In the genomic region with DNA sequence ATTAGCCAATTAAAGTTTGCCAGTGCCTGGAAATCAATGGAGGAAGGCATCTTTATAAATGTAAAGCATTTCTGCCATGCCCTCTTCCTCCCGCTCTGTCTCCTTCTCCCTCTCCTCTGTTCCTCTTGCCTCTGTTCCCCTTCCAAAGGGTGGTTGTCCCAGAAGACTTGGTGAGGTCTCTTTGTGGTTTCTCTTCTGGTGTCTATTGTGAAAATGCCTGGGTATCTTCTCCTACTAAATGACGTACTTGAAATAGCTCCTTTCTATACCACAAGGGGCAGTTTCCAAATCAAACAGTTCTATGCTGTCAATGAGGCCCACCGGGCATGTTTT, we compare ENCODE assay signal across 22 mouse cellular contexts.
A peak's percentile ranks its signal among the peaks of the same experiment; 100 is the strongest.
DNase-seq lines count a peak whose midpoint lies in the region; ATAC-seq lines count a peak whose summit lies in the region.
"Had no signal": no experiment of that assay in that cellular context is flagged by ENCODE, and none has a peak within 500 bp of the region (broad histone marks: within the 10 kb centered on the region; RNA-seq: fewer than 3 reads in every experiment).

No protein-coding gene starts in this region.

- 65% methylated on average over 3 of the region's 3 CpGs for WGBS in forebrain, embryonic 14.5 days
- WGBS in forebrain, embryonic 15.5 days = 59% methylated on average over 3 of the region's 3 CpGs
- 50% methylated on average over 3 of the region's 3 CpGs for WGBS in midbrain, embryonic 11.5 days
- WGBS in midbrain, embryonic 14.5 days = 45% methylated on average over 3 of the region's 3 CpGs
- 56% methylated on average over 3 of the region's 3 CpGs for WGBS in midbrain, embryonic 15.5 days
- 90% methylated on average over 3 of the region's 3 CpGs for WGBS in intestine, embryonic 15.5 days

- H3K27me3 ChIP-seq in forebrain, embryonic 14.5 days (replicated peaks; ENCODE audit: control insufficient read depth, insufficient read depth, low read length) = no peaks in the 10 kb centered on the region
- no peaks in the 10 kb centered on the region for H3K27me3 ChIP-seq in forebrain, embryonic 15.5 days
- H3K27me3 ChIP-seq in midbrain, embryonic 11.5 days (ENCODE audit: control insufficient read depth, insufficient read depth, low read length) = no peaks in the 10 kb centered on the region
- no peaks in the 10 kb centered on the region for H3K27me3 ChIP-seq in midbrain, embryonic 14.5 days (ENCODE audit: control insufficient read depth, insufficient read depth, low read length)
- H3K27me3 ChIP-seq in midbrain, embryonic 15.5 days (replicated peaks) = no peaks in the 10 kb centered on the region
- H3K27me3 ChIP-seq in intestine, embryonic 15.5 days (replicated peaks) = no peaks in the 10 kb centered on the region
- H3K27me3 ChIP-seq: embryonic facial prominence, embryonic 15.5 days; hindbrain, embryonic 15.5 days had no signal

- H3K9me3 ChIP-seq in forebrain, embryonic 14.5 days (replicated peaks; ENCODE audit: control insufficient read depth, low read length) = no peaks in the 10 kb centered on the region
- H3K9me3 ChIP-seq in forebrain, embryonic 15.5 days = no peaks in the 10 kb centered on the region
- no peaks in the 10 kb centered on the region for H3K9me3 ChIP-seq in midbrain, embryonic 11.5 days (ENCODE audit: control insufficient read depth, low read length)
- H3K9me3 ChIP-seq in midbrain, embryonic 14.5 days (ENCODE audit: control insufficient read depth, low read length) = no peaks in the 10 kb centered on the region
- H3K9me3 ChIP-seq in midbrain, embryonic 15.5 days = no peaks in the 10 kb centered on the region
- H3K9me3 ChIP-seq in intestine, embryonic 15.5 days = no peaks in the 10 kb centered on the region
- H3K9me3 ChIP-seq: embryonic facial prominence, embryonic 15.5 days; forebrain, embryonic 10.5 days; heart, embryonic 15.5 days; hindbrain, embryonic 15.5 days had no signal

- H3K4me2 ChIP-seq in forebrain, embryonic 14.5 days (ENCODE audit: low read length) = no peak overlapping the region
- no peak overlapping the region for H3K4me2 ChIP-seq in forebrain, embryonic 15.5 days (replicated peaks)
- no peak overlapping the region for H3K4me2 ChIP-seq in midbrain, embryonic 11.5 days
- no peak overlapping the region for H3K4me2 ChIP-seq in midbrain, embryonic 14.5 days (ENCODE audit: low read length)
- H3K4me2 ChIP-seq in midbrain, embryonic 15.5 days = no peak overlapping the region
- no peak overlapping the region for H3K4me2 ChIP-seq in intestine, embryonic 15.5 days (replicated peaks)
- H3K4me2 ChIP-seq: embryonic facial prominence, embryonic 15.5 days; heart, embryonic 11.5 days; heart, embryonic 15.5 days; hindbrain, embryonic 15.5 days had no signal

- no peak for DNase-seq in forebrain, embryonic 14.5 days (ENCODE audit: low spot score)
- DNase-seq in midbrain, embryonic 11.5 days (ENCODE audit: low spot score, missing footprints) = no peak
- no peak for DNase-seq in midbrain, embryonic 14.5 days
- DNase-seq in kidney, adult 18-20 months = no peak
- DNase-seq: adrenal gland, adult 2 months; adrenal gland, postnatal 25 days; cerebellum, adult 2 months; cerebellum, postnatal 10 days; embryo, embryonic 11 days; gastrocnemius, adult 2 months; gastrocnemius, postnatal 25 days; heart, adult 11 months; heart, postnatal 14 days had no signal

- no peak overlapping the region for H3K27ac ChIP-seq in forebrain, embryonic 14.5 days (ENCODE audit: low read depth, low read length)
- no peak overlapping the region for H3K27ac ChIP-seq in forebrain, embryonic 15.5 days (replicated peaks)
- H3K27ac ChIP-seq in midbrain, embryonic 11.5 days (ENCODE audit: low read depth, low read length) = no peak overlapping the region
- no peak overlapping the region for H3K27ac ChIP-seq in midbrain, embryonic 14.5 days (replicated peaks; ENCODE audit: low read depth, low read length)
- no peak overlapping the region for H3K27ac ChIP-seq in midbrain, embryonic 15.5 days
- H3K27ac ChIP-seq in intestine, embryonic 15.5 days = no peak overlapping the region
- H3K27ac ChIP-seq: embryonic facial prominence, embryonic 15.5 days; forebrain, embryonic 10.5 days; gastrocnemius, adult 2 months; heart, embryonic 15.5 days; hindbrain, embryonic 15.5 days had no signal

- no peak overlapping the region for H3K4me3 ChIP-seq in forebrain, embryonic 14.5 days (ENCODE audit: low read depth, low read length)
- no peak overlapping the region for H3K4me3 ChIP-seq in forebrain, embryonic 15.5 days
- no peak overlapping the region for H3K4me3 ChIP-seq in midbrain, embryonic 11.5 days (ENCODE audit: low read depth, low read length)
- H3K4me3 ChIP-seq in midbrain, embryonic 14.5 days (replicated peaks; ENCODE audit: low read depth, low read length) = no peak overlapping the region
- H3K4me3 ChIP-seq in midbrain, embryonic 15.5 days = no peak overlapping the region
- H3K4me3 ChIP-seq in intestine, embryonic 15.5 days (replicated peaks) = no peak overlapping the region
- H3K4me3 ChIP-seq: embryonic facial prominence, embryonic 15.5 days; erythroblast, embryonic 14.5 days; forebrain, embryonic 10.5 days; gastrocnemius, adult 2 months; heart, embryonic 15.5 days; hindbrain, embryonic 15.5 days had no signal

- H3K4me1 ChIP-seq in forebrain, embryonic 14.5 days (ENCODE audit: control insufficient read depth, insufficient read depth, low read length) = no peaks in the 10 kb centered on the region
- no peaks in the 10 kb centered on the region for H3K4me1 ChIP-seq in forebrain, embryonic 15.5 days
- H3K4me1 ChIP-seq in midbrain, embryonic 11.5 days (ENCODE audit: control insufficient read depth, insufficient read depth, low read length) = peaks cover 17% of the 10 kb centered on the region
- peaks cover 3% of the 10 kb centered on the region; the same call in 1 of the 2 replicates for H3K4me1 ChIP-seq in midbrain, embryonic 14.5 days (ENCODE audit: control insufficient read depth, insufficient read depth, low read length)
- peaks cover 8% of the 10 kb centered on the region for H3K4me1 ChIP-seq in midbrain, embryonic 15.5 days
- H3K4me1 ChIP-seq in intestine, embryonic 15.5 days (replicated peaks) = no peaks in the 10 kb centered on the region
- H3K4me1 ChIP-seq: heart, embryonic 15.5 days had no signal

- ATAC-seq in forebrain, embryonic 14.5 days = peak; percentile 56
- no peak for ATAC-seq in forebrain, embryonic 15.5 days (replicated peaks)
- peak; percentile 9; the same call in 1 of the 2 replicates for ATAC-seq in midbrain, embryonic 11.5 days (ENCODE audit: low FRiP score)
- no peak for ATAC-seq in midbrain, embryonic 14.5 days (ENCODE audit: low FRiP score, low TSS enrichment)
- peak; percentile 57 for ATAC-seq in midbrain, embryonic 15.5 days (replicated peaks)
- no peak for ATAC-seq in intestine, embryonic 15.5 days

- H3K36me3 ChIP-seq in forebrain, embryonic 14.5 days (ENCODE audit: control insufficient read depth, insufficient read depth, low read length) = no peaks in the 10 kb centered on the region
- no peaks in the 10 kb centered on the region for H3K36me3 ChIP-seq in forebrain, embryonic 15.5 days
- H3K36me3 ChIP-seq in midbrain, embryonic 11.5 days (ENCODE audit: control insufficient read depth, insufficient read depth, low read length) = no peaks in the 10 kb centered on the region
- H3K36me3 ChIP-seq in midbrain, embryonic 14.5 days (ENCODE audit: control insufficient read depth, insufficient read depth, low read length) = no peaks in the 10 kb centered on the region
- no peaks in the 10 kb centered on the region for H3K36me3 ChIP-seq in midbrain, embryonic 15.5 days (replicated peaks)
- no peaks in the 10 kb centered on the region for H3K36me3 ChIP-seq in intestine, embryonic 15.5 days
- H3K36me3 ChIP-seq: embryonic facial prominence, embryonic 15.5 days; forebrain, embryonic 10.5 days; heart, embryonic 15.5 days; hindbrain, embryonic 15.5 days had no signal

- no peak overlapping the region for H3K9ac ChIP-seq in forebrain, embryonic 14.5 days (ENCODE audit: low read length)
- no peak overlapping the region for H3K9ac ChIP-seq in forebrain, embryonic 15.5 days (replicated peaks)
- no peak overlapping the region for H3K9ac ChIP-seq in midbrain, embryonic 11.5 days (ENCODE audit: low read length)
- no peak overlapping the region for H3K9ac ChIP-seq in midbrain, embryonic 14.5 days (replicated peaks; ENCODE audit: low read length)
- H3K9ac ChIP-seq in midbrain, embryonic 15.5 days = no peak overlapping the region
- H3K9ac ChIP-seq in intestine, embryonic 15.5 days = no peak overlapping the region
- H3K9ac ChIP-seq: embryonic facial prominence, embryonic 15.5 days; heart, embryonic 15.5 days; hindbrain, embryonic 15.5 days had no signal

Comparison
In these comparisons a context has a peak if more than half of its experiments do, and no peak if none do; other contexts are left out.
1. ATAC-seq: peak in forebrain, embryonic 14.5 days (single experiment), midbrain, embryonic 11.5 days (single experiment) and midbrain, embryonic 15.5 days (single experiment); none in forebrain, embryonic 15.5 days (single experiment), midbrain, embryonic 14.5 days (single experiment) and intestine, embryonic 15.5 days (single experiment).